Mouse (Mus musculus) cerebellum, adult 9-10 months (tissue): Measurements from ENCODE around the gene Aqp6.

ENCODE experiments used
- DNase-seq: peaks from one replicate; pipeline ENCODE4 v3.0.0; 2022

Aqp6 gene

GRCm38 (mm10) chr15:99599245-99600070, 1.7 kb upstream of the Aqp6 start:
- peak; percentile 81 for DNase-seq

GRCm38 (mm10) chr15:99601823-99602120, 572 bp downstream of the Aqp6 start:
- DNase-seq, result peak; percentile 97

DNA sequence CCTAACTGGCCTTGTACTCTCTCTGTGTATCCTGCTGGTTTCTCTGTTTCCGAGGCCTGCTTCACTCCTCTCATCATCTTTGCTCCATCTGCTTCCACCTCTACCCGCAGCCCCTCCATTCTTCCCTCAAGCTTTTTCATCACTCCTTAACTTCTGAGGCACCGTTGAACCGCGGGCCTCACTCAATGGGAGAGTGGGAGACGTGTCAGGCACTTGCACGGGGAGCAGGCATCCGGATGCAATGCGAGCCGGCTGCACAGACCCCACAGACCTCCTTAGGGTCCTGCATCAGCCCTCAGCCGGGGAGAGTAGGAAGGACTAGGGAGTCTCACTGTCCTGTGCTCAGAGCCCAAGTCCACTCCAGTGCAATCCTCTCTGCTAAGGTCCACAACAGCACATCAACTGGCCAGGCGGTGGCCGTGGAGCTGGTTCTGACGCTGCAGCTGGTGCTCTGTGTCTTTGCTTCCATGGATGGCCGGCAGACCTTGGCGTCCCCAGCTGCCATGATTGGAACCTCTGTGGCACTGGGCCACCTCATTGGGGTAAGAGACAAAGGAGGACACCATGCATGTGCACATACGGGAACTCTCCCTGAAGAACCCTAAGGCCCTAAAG, 1.1 kb downstream of the Aqp6 start:
- peak; percentile 74 for DNase-seq

DNA sequence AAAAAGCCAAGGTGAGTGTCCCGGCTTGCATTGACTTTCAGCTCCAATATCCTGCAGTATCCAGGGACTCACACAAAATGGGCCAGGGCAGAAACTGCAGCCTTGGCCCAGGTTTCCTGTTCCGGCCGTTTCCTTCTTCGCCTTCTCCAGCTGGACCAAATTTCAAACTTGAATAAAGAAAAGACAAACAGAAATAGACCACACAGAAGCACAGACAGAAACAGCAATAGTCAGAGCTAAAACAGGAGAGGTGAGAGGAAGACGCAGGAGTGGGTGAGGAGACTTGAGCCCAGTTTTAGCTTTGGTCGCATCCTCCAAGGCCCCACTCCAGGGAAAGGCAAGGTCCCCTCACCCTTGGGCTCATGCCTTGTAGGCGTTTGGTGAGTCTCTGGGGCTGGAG, 2.0 kb downstream of the Aqp6 start:
- DNase-seq, result no peak

- no peak for DNase-seq
Measured at GRCm38 (mm10) chr15:99605595-99605994, 4.4 kb downstream of the Aqp6 start.

DNA sequence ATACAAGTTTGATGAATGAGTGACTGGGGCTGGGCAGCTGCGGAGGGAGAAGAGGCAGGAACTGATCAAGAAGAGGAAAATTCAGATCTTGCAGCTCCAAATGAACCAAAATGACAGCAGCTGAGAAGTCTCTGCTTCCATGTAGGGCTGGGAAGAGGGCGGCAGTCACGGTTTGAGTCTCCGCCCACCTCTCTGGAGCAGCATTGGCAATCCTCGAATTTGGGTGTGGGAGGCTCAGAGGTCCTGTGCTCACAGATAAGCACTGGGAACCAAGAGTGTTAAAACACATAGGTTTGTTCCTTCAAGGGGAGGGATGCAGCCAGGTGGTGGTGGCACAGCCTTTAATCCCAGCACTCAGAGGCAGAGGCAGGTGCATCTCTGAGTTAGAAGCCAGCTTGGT, 5.3 kb downstream of the Aqp6 start:
- DNase-seq, result no peak

DNA sequence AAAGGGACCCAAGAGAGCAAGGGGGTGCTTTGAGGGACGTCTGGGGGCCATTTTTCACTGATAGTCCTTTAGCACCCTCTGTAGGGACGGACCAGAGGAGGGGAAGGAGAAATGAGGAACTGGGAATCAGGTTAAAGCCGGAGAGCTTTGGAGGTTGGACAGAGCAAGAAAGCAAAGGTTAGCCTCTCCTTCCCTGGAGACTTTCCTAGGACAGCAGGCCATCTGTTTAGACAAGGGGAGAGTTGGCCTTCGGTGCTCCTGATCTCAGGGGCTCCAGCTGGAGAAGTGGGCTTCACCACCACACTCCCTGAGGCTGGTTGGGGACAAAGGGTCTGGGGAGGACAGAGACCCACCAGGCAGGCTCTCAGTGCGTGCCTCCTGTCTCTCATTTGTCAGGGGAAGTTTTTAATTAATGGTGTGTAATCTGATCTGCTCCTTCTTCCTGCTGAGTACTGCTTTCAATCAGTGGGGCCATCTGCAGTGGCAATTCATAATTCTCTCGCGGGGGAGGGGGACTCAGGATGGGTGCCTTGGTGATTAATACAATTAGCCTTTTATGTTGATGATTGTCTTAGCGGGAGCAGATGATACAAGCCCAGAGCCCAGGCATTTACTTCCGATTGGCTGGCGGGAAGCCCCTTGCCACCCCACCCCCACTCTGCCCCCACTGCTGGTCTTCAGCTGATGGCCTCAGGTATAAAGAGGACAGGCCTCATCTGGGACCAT, 6.4 kb downstream of the Aqp6 start:
- peak; percentile 69 for DNase-seq

GRCm38 (mm10) chr15:99608382-99609125, 7.4 kb downstream of the Aqp6 start:
- DNase-seq, result no peak

DNA sequence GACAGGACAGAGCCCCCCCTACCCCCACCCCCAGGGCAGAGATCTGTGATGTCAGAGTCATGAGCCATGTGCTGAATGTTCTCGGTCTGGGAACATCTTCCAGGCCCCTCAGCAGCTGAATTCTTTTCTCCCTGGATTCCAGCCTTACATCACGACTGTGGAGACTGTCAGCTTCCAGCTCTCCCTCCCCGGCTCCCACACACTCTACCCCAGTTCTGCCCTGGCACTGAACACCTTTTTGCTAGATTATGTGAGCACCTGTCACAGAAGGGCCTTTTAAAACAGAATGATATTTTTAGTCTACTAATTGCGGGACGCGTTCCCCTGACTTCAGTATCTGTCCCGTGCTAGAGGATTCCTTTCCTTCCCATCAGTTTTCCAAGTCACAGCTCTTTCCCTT, 10.4 kb downstream of the Aqp6 start:
- DNase-seq, result no peak

GRCm38 (mm10) chr15:99614273-99614672, 13.1 kb downstream of the Aqp6 start:
- DNase-seq, result peak; percentile 28

DNA sequence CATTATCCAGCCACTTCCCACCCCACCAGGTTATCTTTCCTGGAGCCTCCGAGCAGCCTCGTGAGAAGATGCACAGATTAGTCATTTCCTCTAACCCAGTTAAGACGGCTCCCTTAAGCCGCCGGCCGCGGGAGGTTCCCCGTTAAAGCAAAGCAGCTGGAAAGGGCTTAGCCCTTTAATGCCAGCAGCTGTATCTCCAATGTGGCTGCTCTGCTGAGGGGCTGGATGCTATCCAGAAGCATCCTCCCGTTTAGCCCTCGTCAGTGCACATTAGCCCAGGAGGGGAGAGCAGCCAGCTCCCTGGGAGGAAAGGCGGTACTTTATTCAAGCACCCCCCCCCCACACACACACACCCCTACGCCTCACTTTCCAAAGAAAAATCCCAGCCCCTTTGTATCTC, 13.6 kb downstream of the Aqp6 start:
- no peak for DNase-seq

GRCm38 (mm10) chr15:99615246-99615645, 14.0 kb downstream of the Aqp6 start:
- DNase-seq, result no peak

DNA sequence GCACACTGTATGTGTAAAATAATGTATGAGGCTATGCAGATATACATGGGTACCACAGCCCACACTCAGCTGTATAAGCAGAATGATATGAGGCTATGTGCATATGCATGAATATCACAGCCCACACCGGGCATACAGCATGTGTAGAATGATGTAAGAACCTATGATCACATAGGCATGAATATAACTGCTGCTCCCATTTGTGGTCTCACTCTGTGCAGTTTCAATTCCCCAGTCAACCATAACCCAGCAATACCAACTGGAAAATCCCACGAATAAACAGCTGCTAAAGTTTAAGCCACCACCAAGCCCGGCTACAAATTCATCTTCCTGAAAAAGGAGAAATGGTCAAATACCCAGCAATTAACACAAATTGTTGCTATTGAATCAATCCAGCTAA, 17.4 kb downstream of the Aqp6 start:
- no peak for DNase-seq

- no peak for DNase-seq
Measured at GRCm38 (mm10) chr15:99619821-99620220, 18.6 kb downstream of the Aqp6 start.

DNA sequence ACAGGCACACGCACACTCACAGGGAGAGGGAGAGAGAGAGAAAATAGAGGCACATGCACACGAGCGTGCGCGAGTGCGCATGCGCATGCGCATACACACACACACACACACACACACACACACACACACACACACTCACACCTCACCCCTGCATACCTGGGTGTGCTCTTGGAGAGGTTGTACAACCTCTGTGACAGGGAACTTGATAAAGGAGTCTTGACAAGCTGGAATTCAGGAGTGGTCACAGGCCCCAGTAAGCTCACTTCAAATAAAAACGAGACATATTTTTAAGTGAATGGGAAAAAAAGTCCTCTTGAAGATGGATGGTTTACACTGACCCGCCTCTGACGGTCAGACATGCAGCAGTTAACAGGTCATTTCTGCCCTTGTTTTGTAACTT, 20.9 kb downstream of the Aqp6 start:
- no peak for DNase-seq

- DNase-seq, result no peak
Measured at GRCm38 (mm10) chr15:99631618-99632017, 30.4 kb downstream of the Aqp6 start.

- no peak for DNase-seq
Measured at GRCm38 (mm10) chr15:99634702-99635101, 33.5 kb downstream of the Aqp6 start.

GRCm38 (mm10) chr15:99637405-99638123, 36.4 kb downstream of the Aqp6 start:
- no peak for DNase-seq

DNA sequence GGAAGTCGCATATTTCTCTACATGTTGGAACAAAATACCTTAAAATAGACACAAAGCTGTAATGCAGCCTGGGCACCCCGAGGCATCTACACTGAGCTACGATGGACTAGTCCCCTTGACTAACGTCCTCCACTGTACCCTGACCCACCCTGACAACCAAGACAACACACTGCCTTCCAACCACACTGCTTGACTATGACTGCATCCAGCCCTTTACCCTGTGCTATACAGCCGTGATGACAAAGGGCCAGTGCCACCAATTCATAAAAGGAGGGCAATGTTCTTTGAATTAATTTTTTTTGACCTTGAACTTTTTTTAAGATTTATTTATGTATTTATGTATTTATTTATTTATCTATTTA, 36.9 kb downstream of the Aqp6 start:
- no peak for DNase-seq

GRCm38 (mm10) chr15:99642622-99643021, 41.4 kb downstream of the Aqp6 start:
- DNase-seq, result no peak

- DNase-seq, result no peak
Measured at GRCm38 (mm10) chr15:99643832-99644231, 42.6 kb downstream of the Aqp6 start.

- peak; percentile 43 for DNase-seq
Measured at GRCm38 (mm10) chr15:99644776-99645175, 43.6 kb downstream of the Aqp6 start.

DNA sequence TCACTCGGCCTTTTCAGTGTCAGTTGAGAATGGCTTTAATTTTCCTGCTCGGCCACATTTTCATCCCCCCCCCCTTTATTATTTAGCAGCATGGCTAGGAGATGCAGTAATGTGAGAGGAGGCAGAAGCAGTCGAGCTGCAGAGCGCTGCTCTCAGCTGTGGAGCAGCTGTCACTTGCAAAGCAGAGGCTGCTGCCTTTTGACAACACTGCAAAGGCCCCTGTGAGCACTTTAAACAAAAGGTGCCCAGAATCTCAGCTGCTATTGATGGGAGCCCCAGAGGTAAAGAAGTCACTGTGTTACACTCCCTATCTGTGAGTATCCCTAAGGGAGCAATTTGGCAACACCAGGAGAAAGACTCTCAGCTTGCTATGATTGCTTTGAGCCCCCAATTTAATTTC, 47.1 kb downstream of the Aqp6 start:
- peak; percentile 10 for DNase-seq
